Mouse (Mus musculus) hindbrain, embryonic 16.5 days (tissue): ENCODE results near the gene Gpr21. TPM values are rescaled to one million over a fixed set of nuclear protein-coding genes. Genes with fewer than 3 reads are reported as not detected.

Experiments used
- ATAC-seq: fragments of 200-750 bp; cut with Nextera tagmentation; 2 replicates; pipeline ENCODE4 v1.8.0; 2017; ENCODE audit warnings: moderate TSS enrichment, moderate library complexity
- H3K27ac ChIP-seq: fragments of 300-500 bp; sonication (generic); 2 replicates; pipeline ENCODE4 v1.5.1; 2014; ENCODE audit warnings: low read depth, mild to moderate bottlenecking, control low read depth, low read length, moderate library complexity
- H3K27me3 ChIP-seq: fragments of 300-500 bp; sonication (generic); replicated peaks from 2 replicates; pipeline ENCODE4 v1.6.1; 2014; ENCODE audit warnings: low read length; ENCODE audit not compliant: control insufficient read depth, insufficient read depth
- H3K36me3 ChIP-seq: fragments of 300-500 bp; sonication (generic); 2 replicates; pipeline ENCODE4 v1.6.1; 2014; ENCODE audit warnings: mild to moderate bottlenecking, low read length, moderate library complexity, mixed read lengths; ENCODE audit not compliant: control insufficient read depth, insufficient read depth
- H3K4me1 ChIP-seq: fragments of 300-500 bp; sonication (generic); 2 replicates; pipeline ENCODE4 v1.6.1; 2014; ENCODE audit warnings: low read depth, low read length; ENCODE audit not compliant: control insufficient read depth, insufficient read depth
- H3K4me2 ChIP-seq: fragments of 300-500 bp; sonication (generic); 2 replicates; pipeline ENCODE4 v1.6.1; 2014; ENCODE audit warnings: mild to moderate bottlenecking, low read length, control low read depth, moderate library complexity
- H3K4me3 ChIP-seq: fragments of 300-500 bp; sonication (generic); 2 replicates; pipeline ENCODE4 v1.5.1; 2014; ENCODE audit warnings: mild to moderate bottlenecking, low read length, control low read depth, moderate library complexity
- H3K9ac ChIP-seq: fragments of 300-500 bp; sonication (generic); 2 replicates; pipeline ENCODE4 v1.6.1; 2014; ENCODE audit warnings: low read depth, mild to moderate bottlenecking, control low read depth, low read length, moderate library complexity
- H3K9me3 ChIP-seq: fragments of 300-500 bp; sonication (generic); 2 replicates; pipeline ENCODE4 v1.6.1; 2014; ENCODE audit warnings: mild to moderate bottlenecking, low read length, moderate library complexity; ENCODE audit not compliant: control insufficient read depth
- WGBS: fragments of 180-500 bp; shearing (Covaris S2); extraction: QIAGEN DNeasy Blood & Tissue Kit; methylation state at CpG from one replicate; pipeline ENCODE4 v1.1.7; 2014; 5-methylcytosine and 5-hydroxymethylcytosine counted together
- polyA plus RNA-seq: library from polyadenylated mRNA; unstranded; fragments of >200 nt; fragmentation: Nextera tagmentation; extraction: Ambion mirVana; gene quantifications from 2 replicates; pipeline ENCODE4 v1.2.1, GENCODE M21; 2015

Gene Gpr21
- polyA plus RNA-seq, 1 experiment from 2014 or later = 14.8 TPM

GRCm38 (mm10) chr2:37556366-37556765 is 40.2 kb downstream of the Gpr21 start:
- no peak overlapping the region for H3K9ac ChIP-seq
- H3K9me3 ChIP-seq = no peaks in the 10 kb centered on the region
- H3K36me3 ChIP-seq = peaks cover 43% of the 10 kb centered on the region
- WGBS = 79% methylated on average over 2 of the region's 2 CpGs
- ATAC-seq = no peak
- no peak overlapping the region for H3K27ac ChIP-seq
- no peak overlapping the region for H3K4me3 ChIP-seq
- no peaks in the 10 kb centered on the region for H3K27me3 ChIP-seq
- no peaks in the 10 kb centered on the region for H3K4me1 ChIP-seq
- no peak overlapping the region for H3K4me2 ChIP-seq

- H3K36me3 ChIP-seq = peaks cover 46% of the 10 kb centered on the region
- no peak for ATAC-seq
Measured at GRCm38 (mm10) chr2:37565579-37565978, 49.4 kb downstream of the Gpr21 start.

GRCm38 (mm10) chr2:37566035-37566434 is 49.9 kb downstream of the Gpr21 start:
- no peak overlapping the region for H3K4me2 ChIP-seq
- no peak overlapping the region for H3K9ac ChIP-seq
- H3K27me3 ChIP-seq = no peaks in the 10 kb centered on the region
- no peak overlapping the region for H3K4me3 ChIP-seq
- H3K4me1 ChIP-seq = no peaks in the 10 kb centered on the region
- H3K36me3 ChIP-seq = peaks cover 42% of the 10 kb centered on the region
- H3K27ac ChIP-seq = no peak overlapping the region
- 81% methylated on average over 1 of the region's 1 CpGs for WGBS
- no peaks in the 10 kb centered on the region for H3K9me3 ChIP-seq
- no peak for ATAC-seq

More at GRCm38 (mm10) chr2:37565579-37565978, 49.4 kb downstream of the Gpr21 start:
- Histone ChIP-seq H3K27me3 (no peaks in the 10 kb centered on the region), H3K4me3 (no peak overlapping the region), H3K9ac (no peak overlapping the region), H3K9me3 (no peaks in the 10 kb centered on the region), H3K27ac (no peak overlapping the region), H3K4me1 (no peaks in the 10 kb centered on the region), H3K4me2 (no peak overlapping the region)
- WGBS = 73% methylated on average over 2 of the region's 2 CpGs

GRCm38 (mm10) chr2:37569888-37570287 is 53.8 kb downstream of the Gpr21 start:
- Histone ChIP-seq H3K9ac (no peak overlapping the region), H3K36me3 (peaks cover 28% of the 10 kb centered on the region), H3K4me1 (no peaks in the 10 kb centered on the region), H3K27me3 (no peaks in the 10 kb centered on the region), H3K27ac (no peak overlapping the region), H3K4me3 (no peak overlapping the region), H3K4me2 (no peak overlapping the region), H3K9me3 (no peaks in the 10 kb centered on the region)
- ATAC-seq = peak; percentile 31; the same call in 1 of the 2 replicates
- WGBS = 65% methylated on average over 5 of the region's 5 CpGs

Other genes starting within 250 kb of the Gpr21 start
- gene Olfr368, start 189.8 kb upstream of the Gpr21 start, polyA plus RNA-seq = not detected in 2 replicates
- 46.3 and 48.5 TPM in 2 replicates for gene Pdcl, start 157.0 kb upstream of the Gpr21 start, polyA plus RNA-seq
- gene Rc3h2, start 93.4 kb upstream of the Gpr21 start, polyA plus RNA-seq = 16.3 and 16.6 TPM in 2 replicates
- gene Zbtb26, start 73.2 kb upstream of the Gpr21 start, polyA plus RNA-seq = 6.0 and 7.3 TPM in 2 replicates
- gene Zbtb6, start 73.2 kb upstream of the Gpr21 start, polyA plus RNA-seq = 12.8 and 14.4 TPM in 2 replicates
- 45.5 and 49.2 TPM in 2 replicates for gene Rabgap1, start 73.1 kb upstream of the Gpr21 start, polyA plus RNA-seq
- gene Strbp, start 187.5 kb downstream of the Gpr21 start, polyA plus RNA-seq = 94.9 and 96.0 TPM in 2 replicates